Mouse (Mus musculus) adrenal gland, postnatal 10 days (tissue): ENCODE results near the gene Mrpl2. TPM values are rescaled to one million over a fixed set of nuclear protein-coding genes. Genes with fewer than 3 reads are reported as not detected.

Experiments used
- DNase-seq: peaks from one replicate; pipeline ENCODE4 v3.0.0; 2021; ENCODE audit warnings: mixed read lengths
- long read RNA-seq, 2 experiments: library from polyadenylated mRNA; stranded (forward); transcript quantifications; one replicate each; pipeline ENCODE4 v2.0.0; 2021
- total RNA-seq, 2 experiments: library from RNA; stranded (reverse); gene quantifications; 2 replicates each; pipeline ENCODE4 v1.2.3; 2021

Mrpl2 gene
- total RNA-seq, result 100 to 1,000 TPM; 142 to 147 TPM
- long read RNA-seq, experiment 1, transcript Mrpl2-202 (7 exons, 998 nt), result minor isoform, 6 of 223 reads
- long read RNA-seq, experiment 1, transcript Mrpl2-201 (7 exons, 1,031 nt), result major isoform, 187 of 223 reads
- long read RNA-seq, experiment 1, partial matches to known transcripts, result 21 of 223 reads
- long read RNA-seq, experiment 1, other reads (novel, unspliced or antisense), result 7 of 223 reads
- long read RNA-seq, experiment 2, transcript Mrpl2-201 (7 exons, 1,031 nt), result major isoform, 93 of 115 reads
- long read RNA-seq, experiment 2, partial matches to known transcripts, result 10 of 115 reads
- long read RNA-seq, experiment 2, other reads (novel, unspliced or antisense), result 8 of 115 reads

GRCm38 (mm10) chr17:46645561-46646321 is at the start of gene Mrpl2, which contains the start of gene Klc4:
Gene Mrpl2, plus strand, starts transcription at chr17:46646229.
Gene Klc4, minus strand, starts transcription at chr17:46646022.
- peak; percentile 99 for DNase-seq

GRCm38 (mm10) chr17:46597956-46598355 is 48.1 kb upstream of the Mrpl2 start:
- no peak for DNase-seq

- no peak for DNase-seq
These were observed 47.1 kb upstream of the Mrpl2 start for GRCm38 (mm10) chr17:46598963-46599362.

- DNase-seq, result no peak
These were observed 45.5 kb upstream of the Mrpl2 start for GRCm38 (mm10) chr17:46600569-46600968.

GRCm38 (mm10) chr17:46602212-46602611 is 43.8 kb upstream of the Mrpl2 start:
- no peak for DNase-seq

- DNase-seq, result no peak
These were observed 42.8 kb upstream of the Mrpl2 start for GRCm38 (mm10) chr17:46603229-46603628.

GRCm38 (mm10) chr17:46605126-46605525 is 40.9 kb upstream of the Mrpl2 start:
- no peak for DNase-seq

- DNase-seq, result no peak
These were observed 40.0 kb upstream of the Mrpl2 start for GRCm38 (mm10) chr17:46605987-46606386.

GRCm38 (mm10) chr17:46609721-46610514 is 36.1 kb upstream of the Mrpl2 start:
- peak; percentile 42 for DNase-seq

GRCm38 (mm10) chr17:46611316-46611715 is 34.7 kb upstream of the Mrpl2 start:
- DNase-seq, result no peak

GRCm38 (mm10) chr17:46612189-46612588 is 33.8 kb upstream of the Mrpl2 start:
- DNase-seq, result no peak

- DNase-seq, result peak; percentile 48
These were observed 33.2 kb upstream of the Mrpl2 start for GRCm38 (mm10) chr17:46612820-46613219.

GRCm38 (mm10) chr17:46613229-46613628 is 32.8 kb upstream of the Mrpl2 start:
- no peak for DNase-seq

- no peak for DNase-seq
These were observed 28.2 kb upstream of the Mrpl2 start for GRCm38 (mm10) chr17:46617799-46618198.

- no peak for DNase-seq
These were observed 27.6 kb upstream of the Mrpl2 start for GRCm38 (mm10) chr17:46618394-46618768.

- no peak for DNase-seq
These were observed 27.0 kb upstream of the Mrpl2 start for GRCm38 (mm10) chr17:46618769-46619682.

- DNase-seq, result no peak
These were observed 26.2 kb upstream of the Mrpl2 start for GRCm38 (mm10) chr17:46619683-46620357.

GRCm38 (mm10) chr17:46621324-46621723 is 24.7 kb upstream of the Mrpl2 start:
- DNase-seq, result peak; percentile 78

GRCm38 (mm10) chr17:46622269-46622668 is 23.8 kb upstream of the Mrpl2 start:
- no peak for DNase-seq

GRCm38 (mm10) chr17:46623819-46624557 is 22.0 kb upstream of the Mrpl2 start:
- no peak for DNase-seq
